Mouse (Mus musculus): ENCODE results near the gene Zfp239. TPM values are rescaled to one million over a fixed set of nuclear protein-coding genes. Genes with fewer than 3 reads are reported as not detected.
A peak's percentile ranks its signal among the peaks of the same experiment; 100 is the strongest.
"Not testable (repeated sequence)": the region's sequence is repeated elsewhere in the genome, so short reads cannot be mapped to it uniquely, and the experiment has no call there.

The Zfp239 gene
- total RNA-seq (2021) = under 1 TPM; 0.17 to 0.18 TPM
- long read RNA-seq, experiment 1 = 0 reads
- long read RNA-seq, experiment 2 = 0 reads

GRCm38 (mm10) chr6:117861848-117862247 lies at the start of gene Zfp239:
Gene Zfp239 (plus strand): TSS chr6:117862100.
- no peak for DNase-seq

GRCm38 (mm10) chr6:117814681-117815080 lies 47.2 kb upstream of the Zfp239 start:
- no peak for DNase-seq

GRCm38 (mm10) chr6:117817108-117817541 lies 44.8 kb upstream of the Zfp239 start:
- DNase-seq = no peak

- DNase-seq = no peak
Measured at GRCm38 (mm10) chr6:117820327-117820726, 41.6 kb upstream of the Zfp239 start.

GRCm38 (mm10) chr6:117825369-117825768 lies 36.5 kb upstream of the Zfp239 start:
- peak; percentile 68 to 90 for DNase-seq

GRCm38 (mm10) chr6:117828273-117828672 lies 33.6 kb upstream of the Zfp239 start:
- DNase-seq = peak; percentile 43 to 81

GRCm38 (mm10) chr6:117840686-117841510 lies 21.0 kb upstream of the Zfp239 start, which contains the start of gene Zfp637:
Gene Zfp637 (plus strand): TSS chr6:117841180.
- peak; percentile 93 to 95 for DNase-seq

- DNase-seq = no peak
Measured at GRCm38 (mm10) chr6:117841511-117841955, 20.4 kb upstream of the Zfp239 start.

GRCm38 (mm10) chr6:117844597-117844996 lies 17.3 kb upstream of the Zfp239 start:
- DNase-seq = no peak

GRCm38 (mm10) chr6:117846671-117847070 lies 15.2 kb upstream of the Zfp239 start:
- not testable (repeated sequence) for DNase-seq

GRCm38 (mm10) chr6:117847772-117848171 lies 14.1 kb upstream of the Zfp239 start:
- no peak for DNase-seq

- DNase-seq = no peak
Measured at GRCm38 (mm10) chr6:117848577-117848976, 13.3 kb upstream of the Zfp239 start.

- DNase-seq = no peak
Measured at GRCm38 (mm10) chr6:117851747-117852146, 10.2 kb upstream of the Zfp239 start.

- DNase-seq = no peak
Measured at GRCm38 (mm10) chr6:117857990-117858389, 3.9 kb upstream of the Zfp239 start.

- DNase-seq = no peak
Measured at GRCm38 (mm10) chr6:117862465-117862864, 565 bp downstream of the Zfp239 start.

GRCm38 (mm10) chr6:117862899-117863620 lies 1.2 kb downstream of the Zfp239 start:
- DNase-seq = peak; percentile 50 to 67

- DNase-seq = no peak
Measured at GRCm38 (mm10) chr6:117863751-117864150, 1.9 kb downstream of the Zfp239 start.

- DNase-seq = no peak
Measured at GRCm38 (mm10) chr6:117868187-117868586, 6.3 kb downstream of the Zfp239 start.

- no peak for DNase-seq
Measured at GRCm38 (mm10) chr6:117871034-117871433, 9.1 kb downstream of the Zfp239 start.

- DNase-seq = not testable (repeated sequence)
Measured at GRCm38 (mm10) chr6:117873450-117873849, 11.6 kb downstream of the Zfp239 start.

- no peak for DNase-seq
Measured at GRCm38 (mm10) chr6:117874621-117875281, 12.9 kb downstream of the Zfp239 start.

- peak in 1 of 2 experiments; percentile 95 for DNase-seq
Measured at GRCm38 (mm10) chr6:117878700-117879407, 17.0 kb downstream of the Zfp239 start.

All from heart, adult 18-20 months (tissue).